Mouse (Mus musculus) CD4-positive, CD25-positive, alpha-beta regulatory T cell (primary cell): ENCODE data around the gene Cyp2c70. TPM values are rescaled to one million over a fixed set of nuclear protein-coding genes. Genes with fewer than 3 reads are reported as not detected.

ENCODE experiments used
- polyA plus RNA-seq: library from polyadenylated mRNA; unstranded; fragments of 100-300 nt; shearing (Covaris generic); gene quantifications from one replicate; pipeline ENCODE4 v1.2.1, GENCODE M21; 2017

The Cyp2c70 gene
- polyA plus RNA-seq = not detected

DNA sequence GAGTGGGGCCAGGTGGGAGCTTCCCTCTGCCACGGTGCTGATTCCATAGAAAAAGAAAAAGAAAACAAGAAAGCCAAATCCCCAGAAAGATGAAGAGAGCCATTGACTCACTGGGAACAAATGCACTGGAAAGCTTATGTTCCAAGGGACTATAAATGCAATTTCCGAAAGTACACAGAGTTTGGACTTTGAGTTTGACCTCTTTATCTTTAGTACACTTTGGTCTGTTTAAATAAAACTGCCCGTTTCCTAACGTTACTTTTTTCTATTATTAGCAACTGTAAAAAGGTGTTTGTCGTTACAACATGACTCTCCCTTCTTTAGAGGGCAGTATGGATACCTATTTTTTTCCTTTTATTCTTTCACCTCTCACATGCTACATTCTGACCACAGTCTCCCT lies at the start of gene Cyp2c70:
Gene Cyp2c70 (minus strand): TSS at position 174 of the 400 bp plus-strand sequence.

Other genes with a start within 250 kb of the Cyp2c70 start
- gene Cyp2c37, start 194.9 kb downstream of the Cyp2c70 start, polyA plus RNA-seq = not detected
- gene Cyp2c54, start 113.5 kb downstream of the Cyp2c70 start, polyA plus RNA-seq = not detected
- not detected for gene Cyp2c50, start 97.6 kb downstream of the Cyp2c70 start, polyA plus RNA-seq
- gene Pdlim1, start 84.5 kb upstream of the Cyp2c70 start, polyA plus RNA-seq = 256 TPM